Mouse (Mus musculus) kidney, adult 2 months (tissue): ENCODE data around the gene Tymp.

Source experiments
- CTCF ChIP-seq: fragments of 200-500 bp; conservative IDR thresholded peaks from 2 replicates; pipeline ENCODE4 v1.5.1; 2011; ENCODE audit warnings: low read depth, mild to moderate bottlenecking, control low read depth, low read length, moderate library complexity, mixed read lengths; ENCODE audit not compliant: insufficient read depth, insufficient read length
- POLR2A ChIP-seq: fragments of 200-500 bp; IDR thresholded peaks from one replicate; pipeline ENCODE4 v1.6.1; 2011; ENCODE audit warnings: low read depth, low read length, control low read depth

- TF ChIP-seq POLR2A (no peak), CTCF (no peak)
Measured at GRCm38 (mm10) chr15:89352795-89353194, 24.0 kb downstream of the Tymp start.
